Mouse (Mus musculus): ENCODE measurements around the gene Ero1lb. TPM values are rescaled to one million over a fixed set of nuclear protein-coding genes. Genes with fewer than 3 reads are reported as not detected.

The Ero1lb gene
- polyA plus RNA-seq (2016; fragmentation: Nextera tagmentation; extraction: Ambion mirVana): 7.8 and 10.7 TPM in 2 replicates

GRCm38 (mm10) chr13:12565621-12566390 lies at the start of gene Ero1lb:
Ero1lb (plus strand) TSS chr13:12565874.
- H3K36me3 ChIP-seq: no peaks in the 10 kb centered on the region
- no peaks in the 10 kb centered on the region for H3K9me3 ChIP-seq
- peaks cover 14% of the 10 kb centered on the region for H3K4me1 ChIP-seq (replicated peaks)
- H3K4me3 ChIP-seq: peak within 1 kb of the TSS; percentile 80
- H3K27ac ChIP-seq: peak within 1 kb of the TSS; percentile 82
- WGBS: under 1% methylated on average over 73 of the region's 73 CpGs
- DNase-seq (ENCODE audit: low spot score): peak; percentile 98
- H3K27me3 ChIP-seq (ENCODE audit: insufficient read depth, poor library complexity, severe bottlenecking): peaks cover 13% of the 10 kb centered on the region

DNA sequence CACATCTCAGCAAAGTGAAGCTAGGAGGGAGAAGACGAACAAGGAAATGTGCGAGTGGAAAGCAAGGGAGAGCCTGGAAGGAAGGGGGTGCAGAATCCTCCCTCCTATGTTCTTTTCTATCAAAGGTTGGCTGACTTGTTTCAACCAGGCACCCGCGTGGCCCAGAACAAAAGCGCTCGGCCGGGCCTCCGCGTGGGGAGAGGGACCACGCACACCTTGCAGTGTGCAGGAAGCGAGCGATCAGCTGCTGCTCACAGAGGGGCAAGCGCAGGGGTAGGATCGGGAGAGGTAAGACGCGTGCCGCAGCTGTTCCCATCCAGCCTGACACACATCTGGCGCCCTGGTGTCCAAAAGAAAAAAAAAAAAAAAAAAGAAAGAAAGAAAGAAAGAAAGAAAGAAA lies 46.3 kb upstream of the Ero1lb start:
- Histone ChIP-seq H3K4me3 (peak overlapping the region; percentile 64), H3K27ac (no peak overlapping the region), H3K27me3 (ENCODE audit: insufficient read depth, poor library complexity, severe bottlenecking) (peaks cover 35% of the 10 kb centered on the region), H3K9me3 (no peaks in the 10 kb centered on the region), H3K36me3 (no peaks in the 10 kb centered on the region), H3K4me1 (replicated peaks) (peaks cover 4% of the 10 kb centered on the region; the same call in 1 of the 2 replicates)
- WGBS: 5% methylated on average over 18 of the region's 18 CpGs
- DNase-seq (ENCODE audit: low spot score): peak; percentile 24

GRCm38 (mm10) chr13:12519955-12520584 lies 45.6 kb upstream of the Ero1lb start, which contains the start of gene Edaradd:
Edaradd (minus strand) TSS chr13:12520438.
- Histone ChIP-seq H3K4me1 (replicated peaks) (peaks cover 4% of the 10 kb centered on the region; the same call in 1 of the 2 replicates), H3K36me3 (no peaks in the 10 kb centered on the region), H3K27me3 (ENCODE audit: insufficient read depth, poor library complexity, severe bottlenecking) (peaks cover 35% of the 10 kb centered on the region), H3K4me3 (peak within 1 kb of the TSS; percentile 64), H3K27ac (peak within 1 kb of the TSS; percentile 80), H3K9me3 (no peaks in the 10 kb centered on the region)
- peak; percentile 80 for DNase-seq (ENCODE audit: low spot score)
- under 1% methylated on average over 35 of the region's 35 CpGs for WGBS

- Histone ChIP-seq H3K36me3 (no peaks in the 10 kb centered on the region), H3K9me3 (no peaks in the 10 kb centered on the region), H3K4me1 (replicated peaks) (peaks cover 4% of the 10 kb centered on the region; the same call in 1 of the 2 replicates), H3K27ac (no peak overlapping the region), H3K4me3 (no peak overlapping the region), H3K27me3 (ENCODE audit: insufficient read depth, poor library complexity, severe bottlenecking) (peaks cover 31% of the 10 kb centered on the region)
- no peak for DNase-seq (ENCODE audit: low spot score)
Observed at GRCm38 (mm10) chr13:12522346-12522745, 43.3 kb upstream of the Ero1lb start.

GRCm38 (mm10) chr13:12525678-12526077 lies 40.0 kb upstream of the Ero1lb start:
- H3K4me1 ChIP-seq (replicated peaks): no peaks in the 10 kb centered on the region
- no peak overlapping the region for H3K27ac ChIP-seq
- peaks cover 9% of the 10 kb centered on the region for H3K27me3 ChIP-seq (ENCODE audit: insufficient read depth, poor library complexity, severe bottlenecking)
- DNase-seq (ENCODE audit: low spot score): no peak
- no peak overlapping the region for H3K4me3 ChIP-seq
- no peaks in the 10 kb centered on the region for H3K9me3 ChIP-seq
- H3K36me3 ChIP-seq: no peaks in the 10 kb centered on the region
- WGBS: 91% methylated on average over 4 of the region's 4 CpGs

GRCm38 (mm10) chr13:12534628-12535027 lies 31.0 kb upstream of the Ero1lb start:
- Histone ChIP-seq H3K9me3 (peaks cover 4% of the 10 kb centered on the region; the same call in 1 of the 2 replicates), H3K27ac (no peak overlapping the region), H3K27me3 (ENCODE audit: insufficient read depth, poor library complexity, severe bottlenecking) (no peaks in the 10 kb centered on the region), H3K4me3 (no peak overlapping the region), H3K36me3 (no peaks in the 10 kb centered on the region), H3K4me1 (replicated peaks) (0 out of 2 replicates have a peak, but pooled peaks cover under 1% of the 10 kb centered on the region)
- WGBS: 81% methylated on average over 3 of the region's 3 CpGs
- DNase-seq (ENCODE audit: low spot score): no peak

DNA sequence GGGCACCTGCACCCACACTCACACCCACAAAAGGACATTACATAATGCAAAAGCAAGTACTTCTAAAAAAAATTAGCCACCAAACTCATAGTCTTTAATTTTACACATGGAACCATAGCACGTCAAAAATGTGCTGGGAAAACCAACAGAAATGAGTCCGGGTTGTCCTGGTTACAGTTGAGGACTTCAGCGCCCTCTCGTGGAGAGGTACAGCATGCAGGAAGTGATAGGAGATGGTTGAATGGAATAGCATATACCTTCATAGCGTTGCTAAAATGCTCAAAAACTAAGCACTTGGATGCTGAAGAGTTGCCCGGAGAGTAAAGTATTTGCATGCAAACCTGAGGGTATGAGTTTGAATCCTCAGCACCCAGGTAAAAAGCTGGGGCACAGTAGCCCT lies 27.7 kb upstream of the Ero1lb start:
- peaks cover 4% of the 10 kb centered on the region; the same call in 1 of the 2 replicates for H3K9me3 ChIP-seq
- no peak for DNase-seq (ENCODE audit: low spot score)
- no peaks in the 10 kb centered on the region for H3K36me3 ChIP-seq
- WGBS: 78% methylated on average over 6 of the region's 6 CpGs
- H3K27ac ChIP-seq: no peak overlapping the region
- H3K4me1 ChIP-seq (replicated peaks): peaks cover 12% of the 10 kb centered on the region
- no peaks in the 10 kb centered on the region for H3K27me3 ChIP-seq (ENCODE audit: insufficient read depth, poor library complexity, severe bottlenecking)
- no peak overlapping the region for H3K4me3 ChIP-seq

GRCm38 (mm10) chr13:12539716-12540115 lies 26.0 kb upstream of the Ero1lb start:
- Histone ChIP-seq H3K9me3 (peaks cover 4% of the 10 kb centered on the region; the same call in 1 of the 2 replicates), H3K27me3 (ENCODE audit: insufficient read depth, poor library complexity, severe bottlenecking) (no peaks in the 10 kb centered on the region), H3K4me3 (no peak overlapping the region), H3K36me3 (no peaks in the 10 kb centered on the region), H3K4me1 (replicated peaks) (peaks cover 12% of the 10 kb centered on the region), H3K27ac (no peak overlapping the region)
- WGBS: 34% methylated on average over 11 of the region's 11 CpGs
- no peak for DNase-seq (ENCODE audit: low spot score)

DNA sequence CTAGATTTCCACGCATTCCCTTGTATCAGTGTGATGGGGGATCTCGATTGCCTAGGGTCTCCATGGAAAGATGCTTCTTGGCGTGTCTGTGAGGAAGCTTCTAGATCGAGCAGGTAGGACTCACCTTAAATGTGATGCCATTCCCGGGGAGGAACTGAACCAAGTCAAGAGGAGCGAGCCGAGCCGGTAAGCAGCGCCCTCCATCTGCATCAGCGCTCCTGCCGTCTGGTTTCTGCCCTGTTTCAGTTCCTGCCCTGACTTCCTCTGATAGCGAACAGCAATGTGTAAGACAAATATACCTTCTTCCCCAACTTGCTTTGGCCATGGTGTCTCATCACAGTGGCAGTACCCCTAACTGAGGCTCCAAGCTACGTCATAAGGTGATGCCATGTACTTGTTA lies 25.6 kb upstream of the Ero1lb start:
- Histone ChIP-seq H3K27ac (no peak overlapping the region), H3K36me3 (no peaks in the 10 kb centered on the region), H3K4me3 (no peak overlapping the region), H3K4me1 (replicated peaks) (peaks cover 12% of the 10 kb centered on the region), H3K9me3 (peaks cover 4% of the 10 kb centered on the region; the same call in 1 of the 2 replicates), H3K27me3 (ENCODE audit: insufficient read depth, poor library complexity, severe bottlenecking) (no peaks in the 10 kb centered on the region)
- WGBS: 66% methylated on average over 13 of the region's 13 CpGs
- DNase-seq (ENCODE audit: low spot score): no peak

- H3K4me1 ChIP-seq (replicated peaks): peaks cover 12% of the 10 kb centered on the region
- DNase-seq (ENCODE audit: low spot score): peak; percentile 68
- no peaks in the 10 kb centered on the region for H3K9me3 ChIP-seq
- H3K4me3 ChIP-seq: peak overlapping the region; percentile 24
- no peaks in the 10 kb centered on the region for H3K36me3 ChIP-seq
- H3K27me3 ChIP-seq (ENCODE audit: insufficient read depth, poor library complexity, severe bottlenecking): no peaks in the 10 kb centered on the region
- whole genome bisulfite sequencing: 15% methylated on average over 23 of the region's 23 CpGs
- H3K27ac ChIP-seq: no peak overlapping the region
Observed at GRCm38 (mm10) chr13:12542006-12542981, 23.4 kb upstream of the Ero1lb start.

DNA sequence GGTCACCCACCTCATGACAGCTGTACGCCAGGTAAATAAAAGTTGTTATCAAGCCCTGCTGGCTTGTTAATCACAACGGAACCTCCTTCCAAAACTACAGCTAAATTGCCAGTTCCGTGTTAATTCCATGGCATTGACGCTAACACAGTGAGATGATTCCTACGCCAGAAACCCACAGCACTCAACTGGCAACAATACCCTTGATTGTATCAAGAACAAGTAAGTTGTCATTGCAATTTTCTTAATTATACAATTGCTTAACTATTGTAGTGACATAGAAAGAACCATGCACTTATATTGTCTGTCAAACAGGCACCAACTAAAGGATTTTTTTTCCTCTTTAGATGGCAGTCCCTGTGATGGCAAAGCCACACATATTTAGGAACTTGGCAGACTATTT lies 22.4 kb upstream of the Ero1lb start:
- Histone ChIP-seq H3K4me1 (replicated peaks) (peaks cover 12% of the 10 kb centered on the region), H3K36me3 (no peaks in the 10 kb centered on the region), H3K27me3 (ENCODE audit: insufficient read depth, poor library complexity, severe bottlenecking) (no peaks in the 10 kb centered on the region), H3K27ac (no peak overlapping the region), H3K4me3 (no peak overlapping the region), H3K9me3 (no peaks in the 10 kb centered on the region)
- 86% methylated on average over 5 of the region's 5 CpGs for WGBS
- no peak for DNase-seq (ENCODE audit: low spot score)

GRCm38 (mm10) chr13:12543880-12544568 lies 21.6 kb upstream of the Ero1lb start:
- H3K27me3 ChIP-seq (ENCODE audit: insufficient read depth, poor library complexity, severe bottlenecking): no peaks in the 10 kb centered on the region
- no peak for DNase-seq (ENCODE audit: low spot score)
- no peak overlapping the region for H3K27ac ChIP-seq
- H3K9me3 ChIP-seq: no peaks in the 10 kb centered on the region
- no peaks in the 10 kb centered on the region for H3K36me3 ChIP-seq
- H3K4me1 ChIP-seq (replicated peaks): peaks cover 12% of the 10 kb centered on the region
- no peak overlapping the region for H3K4me3 ChIP-seq
- WGBS: 90% methylated on average over 8 of the region's 8 CpGs

Data from hindbrain, embryonic 10.5 days (tissue).